Mouse (Mus musculus) hindbrain, embryonic 10.5 days (tissue): Measurements from ENCODE around the gene Zfp317. TPM values are rescaled to one million over a fixed set of nuclear protein-coding genes. Genes with fewer than 3 reads are reported as not detected.
"Not testable (repeated sequence)": the region's sequence is repeated elsewhere in the genome, so short reads cannot be mapped to it uniquely, and the experiment has no call there.

Source experiments
- DNase-seq: peaks from one replicate; pipeline ENCODE4 v3.0.0-alpha.2; 2017; ENCODE audit warnings: low spot score
- H3K27ac ChIP-seq: fragments of 300-500 bp; sonication (generic); 2 replicates; pipeline ENCODE4 v1.5.1; 2016; ENCODE audit warnings: mild to moderate bottlenecking, moderate library complexity
- H3K27me3 ChIP-seq: fragments of 300-500 bp; sonication (generic); 2 replicates; pipeline ENCODE4 v1.6.1; 2016; ENCODE audit warnings: mild to moderate bottlenecking; ENCODE audit not compliant: poor library complexity, insufficient read depth, severe bottlenecking
- H3K36me3 ChIP-seq: fragments of 300-500 bp; sonication (generic); 2 replicates; pipeline ENCODE4 v1.6.1; 2016; ENCODE audit warnings: mild to moderate bottlenecking, moderate library complexity
- H3K4me1 ChIP-seq: fragments of 300-500 bp; sonication (generic); replicated peaks from 2 replicates; pipeline ENCODE4 v1.6.1; 2016; ENCODE audit warnings: mild to moderate bottlenecking
- H3K4me3 ChIP-seq: fragments of 300-500 bp; sonication (generic); 2 replicates; pipeline ENCODE4 v1.5.1; 2016; ENCODE audit warnings: mild to moderate bottlenecking, moderate library complexity
- H3K9me3 ChIP-seq: fragments of 300-500 bp; sonication (generic); 2 replicates; pipeline ENCODE4 v1.6.1; 2016; ENCODE audit warnings: mild to moderate bottlenecking, moderate library complexity
- WGBS: fragments of 180-500 bp; shearing (Covaris S2); methylation state at CpG from one replicate; pipeline ENCODE4 v1.1.7; 2016; 5-methylcytosine and 5-hydroxymethylcytosine counted together
- polyA plus RNA-seq: library from polyadenylated mRNA; unstranded; fragments of >200 nt; fragmentation: Nextera tagmentation; extraction: Ambion mirVana; gene quantifications from 2 replicates; pipeline ENCODE4 v1.2.1, GENCODE M21; 2016

Zfp317 gene
- 35.3 and 36.0 TPM in 2 replicates for polyA plus RNA-seq

GRCm38 (mm10) chr9:19621843-19622822 lies at the start of gene Zfp317:
Zfp317 (plus strand) TSS chr9:19622102.
- Histone ChIP-seq H3K36me3 (peaks cover 16% of the 10 kb centered on the region), H3K4me1 (no peaks in the 10 kb centered on the region), H3K27me3 (no peaks in the 10 kb centered on the region), H3K4me3 (peak within 1 kb of the TSS; percentile 63), H3K9me3 (no peaks in the 10 kb centered on the region), H3K27ac (peak within 1 kb of the TSS; percentile 87)
- DNase-seq, result peak; percentile 87
- 2% methylated on average over 35 of the region's 35 CpGs for WGBS

GRCm38 (mm10) chr9:19582317-19582716 lies 39.6 kb upstream of the Zfp317 start, which contains the start of gene Olfr855:
Olfr855 (plus strand) TSS chr9:19582617.
- H3K36me3 ChIP-seq, result no peaks in the 10 kb centered on the region
- no peak for DNase-seq
- H3K4me1 ChIP-seq, result no peaks in the 10 kb centered on the region
- peaks cover 10% of the 10 kb centered on the region; the same call in 1 of the 2 replicates for H3K9me3 ChIP-seq
- H3K27me3 ChIP-seq, result no peaks in the 10 kb centered on the region
- no peak within 1 kb of the TSS for H3K4me3 ChIP-seq
- no peak within 1 kb of the TSS for H3K27ac ChIP-seq

- no peak for DNase-seq
- no peak overlapping the region for H3K27ac ChIP-seq
- H3K27me3 ChIP-seq, result no peaks in the 10 kb centered on the region
- H3K4me1 ChIP-seq, result no peaks in the 10 kb centered on the region
- H3K9me3 ChIP-seq, result 0 out of 2 replicates have a peak, but pooled peaks cover 2% of the 10 kb centered on the region
- WGBS, result 95% methylated on average over 3 of the region's 3 CpGs
- H3K4me3 ChIP-seq, result no peak overlapping the region
- H3K36me3 ChIP-seq, result peaks cover 13% of the 10 kb centered on the region
Observed at GRCm38 (mm10) chr9:19621297-19621696, 605 bp upstream of the Zfp317 start.

- no peak overlapping the region for H3K4me3 ChIP-seq
- no peaks in the 10 kb centered on the region for H3K27me3 ChIP-seq
- peaks cover 44% of the 10 kb centered on the region for H3K36me3 ChIP-seq
- H3K27ac ChIP-seq, result no peak overlapping the region
- no peaks in the 10 kb centered on the region for H3K9me3 ChIP-seq
- DNase-seq, result no peak
- no peaks in the 10 kb centered on the region for H3K4me1 ChIP-seq
Observed at GRCm38 (mm10) chr9:19629574-19629973, 7.7 kb downstream of the Zfp317 start.

- Histone ChIP-seq H3K4me3 (no peak overlapping the region), H3K27me3 (no peaks in the 10 kb centered on the region), H3K27ac (no peak overlapping the region), H3K9me3 (no peaks in the 10 kb centered on the region), H3K4me1 (no peaks in the 10 kb centered on the region), H3K36me3 (peaks cover 94% of the 10 kb centered on the region)
- no peak for DNase-seq
- WGBS, result 92% methylated on average over 3 of the region's 3 CpGs
Observed at GRCm38 (mm10) chr9:19645193-19645592, 23.3 kb downstream of the Zfp317 start.

- Histone ChIP-seq H3K4me3 (no peak overlapping the region), H3K27ac (no peak overlapping the region), H3K4me1 (no peaks in the 10 kb centered on the region), H3K36me3 (no peaks in the 10 kb centered on the region), H3K9me3 (peaks cover 27% of the 10 kb centered on the region), H3K27me3 (no peaks in the 10 kb centered on the region)
- DNase-seq, result no peak
- 86% methylated on average over 6 of the region's 6 CpGs for WGBS
Observed at GRCm38 (mm10) chr9:19690281-19690680, 68.4 kb downstream of the Zfp317 start.

- Histone ChIP-seq H3K36me3 (no peaks in the 10 kb centered on the region), H3K4me1 (no peaks in the 10 kb centered on the region), H3K27ac (no peak overlapping the region), H3K9me3 (peaks cover 26% of the 10 kb centered on the region), H3K4me3 (no peak overlapping the region), H3K27me3 (no peaks in the 10 kb centered on the region)
- DNase-seq, result no peak
- WGBS, result 89% methylated on average over 1 of the region's 1 CpGs
Observed at GRCm38 (mm10) chr9:19691426-19691825, 69.5 kb downstream of the Zfp317 start.

- no peaks in the 10 kb centered on the region for H3K36me3 ChIP-seq
- no peak for DNase-seq
- H3K4me1 ChIP-seq, result no peaks in the 10 kb centered on the region
- H3K27me3 ChIP-seq, result no peaks in the 10 kb centered on the region
- 83% methylated on average over 2 of the region's 2 CpGs for WGBS
- no peak overlapping the region for H3K4me3 ChIP-seq
- no peak overlapping the region for H3K27ac ChIP-seq
- H3K9me3 ChIP-seq, result peaks cover 26% of the 10 kb centered on the region
Observed at GRCm38 (mm10) chr9:19692430-19692829, 70.5 kb downstream of the Zfp317 start.

GRCm38 (mm10) chr9:19694285-19694684 lies 72.4 kb downstream of the Zfp317 start:
- WGBS, result 53% methylated on average over 2 of the region's 2 CpGs
- not testable (repeated sequence) for H3K27me3 ChIP-seq, H3K36me3 ChIP-seq, DNase-seq, H3K4me3 ChIP-seq, H3K27ac ChIP-seq, H3K4me1 ChIP-seq
- peaks cover 29% of the 10 kb centered on the region for H3K9me3 ChIP-seq

- H3K36me3 ChIP-seq, DNase-seq, H3K27ac ChIP-seq, H3K4me1 ChIP-seq, H3K27me3 ChIP-seq, H3K4me3 ChIP-seq: not testable (repeated sequence)
- peaks cover 30% of the 10 kb centered on the region for H3K9me3 ChIP-seq
- 76% methylated on average over 9 of the region's 9 CpGs for WGBS
Observed at GRCm38 (mm10) chr9:19694898-19695379, 73.0 kb downstream of the Zfp317 start.

Other genes with a start within 250 kb of the Zfp317 start
- gene Olfr847, start 243.4 kb upstream of the Zfp317 start, polyA plus RNA-seq, result not detected in 2 replicates
- not detected in 2 replicates for gene Olfr849, start 181.8 kb upstream of the Zfp317 start, polyA plus RNA-seq
- not detected in 2 replicates for gene Olfr850, start 143.9 kb upstream of the Zfp317 start, polyA plus RNA-seq
- not detected in 2 replicates for gene Olfr851, start 128.8 kb upstream of the Zfp317 start, polyA plus RNA-seq
- gene Olfr853, start 81.0 kb upstream of the Zfp317 start, polyA plus RNA-seq, result not detected in 2 replicates
- not detected in 2 replicates for gene Olfr854, start 54.7 kb upstream of the Zfp317 start, polyA plus RNA-seq
- gene Olfr855, start 39.5 kb upstream of the Zfp317 start, polyA plus RNA-seq, result not detected in 2 replicates
- gene Olfr857, start 87.3 kb downstream of the Zfp317 start, polyA plus RNA-seq, result not detected in 2 replicates
- not detected in 2 replicates for gene Olfr58, start 158.2 kb downstream of the Zfp317 start, polyA plus RNA-seq
- not detected in 2 replicates for gene Olfr859, start 182.8 kb downstream of the Zfp317 start, polyA plus RNA-seq
- gene Olfr860, start 227.6 kb downstream of the Zfp317 start, polyA plus RNA-seq, result not detected in 2 replicates